Mouse (Mus musculus): ENCODE results near the gene Vps16. TPM values are rescaled to one million over a fixed set of nuclear protein-coding genes. Genes with fewer than 3 reads are reported as not detected.
A peak's percentile ranks its signal among the peaks of the same experiment; 100 is the strongest.

The Vps16 gene
- 76.4 and 81.7 TPM in 2 replicates for polyA plus RNA-seq (2014; fragmentation: Nextera tagmentation; extraction: Ambion mirVana)

DNA sequence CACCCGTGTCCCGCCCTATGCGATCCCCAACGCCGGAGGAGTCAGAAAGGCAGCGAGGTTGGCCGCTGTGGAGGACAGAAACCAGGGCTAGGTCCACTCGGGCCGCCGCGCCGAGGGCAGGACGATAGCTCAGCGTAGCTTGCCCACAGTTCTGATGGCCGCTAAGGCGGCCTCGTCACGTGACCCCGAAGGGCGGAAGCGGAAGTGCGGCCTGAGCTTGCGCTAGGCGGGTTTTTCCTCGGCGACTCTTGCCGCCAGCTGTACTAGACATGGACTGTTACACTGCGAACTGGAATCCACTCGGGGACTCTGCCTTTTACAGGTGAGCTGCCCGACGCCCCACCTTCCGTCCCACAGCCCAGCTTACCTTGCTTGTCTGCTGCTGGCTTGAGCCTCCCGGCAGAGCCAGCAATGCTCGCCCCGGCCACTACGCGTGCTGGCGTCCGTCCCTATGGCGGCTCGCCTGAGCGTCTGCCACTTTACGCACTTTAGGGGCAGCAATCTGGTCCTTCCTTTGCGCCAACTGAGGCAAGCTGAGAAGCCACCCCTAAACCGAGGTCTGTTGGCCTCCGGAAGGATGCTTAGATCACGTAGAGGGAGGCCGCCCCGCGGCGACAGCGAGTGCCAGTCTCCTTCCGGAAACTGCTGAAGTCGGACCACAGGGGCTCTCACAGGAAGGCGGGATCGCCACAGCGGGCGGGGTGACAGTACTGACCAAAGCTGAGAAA, at the start of gene Vps16, which contains the start of gene Pced1a:
TSS of gene Vps16 (plus strand) at position 214 of the 728 bp plus-strand sequence.
TSS of gene Pced1a (minus strand) at position 576 of the 728 bp plus-strand sequence.
- Histone ChIP-seq H3K9ac (replicated peaks; ENCODE audit: low read depth, low read length) (peak within 1 kb of the TSS; percentile 82), H3K27me3 (ENCODE audit: control insufficient read depth, insufficient read depth, low read length) (no peaks in the 10 kb centered on the region), H3K9me3 (ENCODE audit: control insufficient read depth, low read length) (no peaks in the 10 kb centered on the region), H3K4me3 (ENCODE audit: low read depth, low read length) (peak within 1 kb of the TSS; percentile 74), H3K36me3 (ENCODE audit: control insufficient read depth, insufficient read depth, low read length) (no peaks in the 10 kb centered on the region), H3K27ac (ENCODE audit: low read depth, low read length) (peak within 1 kb of the TSS; percentile 92), H3K4me1 (ENCODE audit: control insufficient read depth, insufficient read depth, low read length) (peaks cover 14% of the 10 kb centered on the region), H3K4me2 (ENCODE audit: low read depth, low read length) (peak within 1 kb of the TSS; percentile 71)
- 0% methylated on average over 58 of the region's 58 CpGs for WGBS
- peak; percentile 97 for ATAC-seq (ENCODE audit: low read depth)

GRCm38 (mm10) chr2:130374951-130375350, 49.2 kb upstream of the Vps16 start:
- Histone ChIP-seq H3K27me3 (ENCODE audit: control insufficient read depth, insufficient read depth, low read length) (no peaks in the 10 kb centered on the region), H3K4me1 (ENCODE audit: control insufficient read depth, insufficient read depth, low read length) (no peaks in the 10 kb centered on the region), H3K9ac (replicated peaks; ENCODE audit: low read depth, low read length) (no peak overlapping the region), H3K4me3 (ENCODE audit: low read depth, low read length) (no peak overlapping the region), H3K36me3 (ENCODE audit: control insufficient read depth, insufficient read depth, low read length) (no peaks in the 10 kb centered on the region), H3K27ac (ENCODE audit: low read depth, low read length) (no peak overlapping the region), H3K4me2 (ENCODE audit: low read depth, low read length) (no peak overlapping the region), H3K9me3 (ENCODE audit: control insufficient read depth, low read length) (no peaks in the 10 kb centered on the region)
- 90% methylated on average over 4 of the region's 4 CpGs for WGBS
- no peak for ATAC-seq (ENCODE audit: low read depth)

GRCm38 (mm10) chr2:130383205-130383604, 40.9 kb upstream of the Vps16 start:
- Histone ChIP-seq H3K4me2 (ENCODE audit: low read depth, low read length) (no peak overlapping the region), H3K9me3 (ENCODE audit: control insufficient read depth, low read length) (no peaks in the 10 kb centered on the region), H3K4me1 (ENCODE audit: control insufficient read depth, insufficient read depth, low read length) (no peaks in the 10 kb centered on the region), H3K27me3 (ENCODE audit: control insufficient read depth, insufficient read depth, low read length) (no peaks in the 10 kb centered on the region), H3K9ac (replicated peaks; ENCODE audit: low read depth, low read length) (no peak overlapping the region), H3K4me3 (ENCODE audit: low read depth, low read length) (no peak overlapping the region), H3K27ac (ENCODE audit: low read depth, low read length) (no peak overlapping the region), H3K36me3 (ENCODE audit: control insufficient read depth, insufficient read depth, low read length) (no peaks in the 10 kb centered on the region)
- no peak for ATAC-seq (ENCODE audit: low read depth)
- 35% methylated on average over 3 of the region's 3 CpGs for WGBS

GRCm38 (mm10) chr2:130383895-130384294, 40.2 kb upstream of the Vps16 start:
- H3K36me3 ChIP-seq (ENCODE audit: control insufficient read depth, insufficient read depth, low read length), result no peaks in the 10 kb centered on the region
- H3K27me3 ChIP-seq (ENCODE audit: control insufficient read depth, insufficient read depth, low read length), result no peaks in the 10 kb centered on the region
- H3K4me3 ChIP-seq (ENCODE audit: low read depth, low read length), result no peak overlapping the region
- no peak overlapping the region for H3K27ac ChIP-seq (ENCODE audit: low read depth, low read length)
- no peaks in the 10 kb centered on the region for H3K9me3 ChIP-seq (ENCODE audit: control insufficient read depth, low read length)
- no peak for ATAC-seq (ENCODE audit: low read depth)
- H3K4me2 ChIP-seq (ENCODE audit: low read depth, low read length), result no peak overlapping the region
- WGBS, result 72% methylated on average over 6 of the region's 6 CpGs
- no peaks in the 10 kb centered on the region for H3K4me1 ChIP-seq (ENCODE audit: control insufficient read depth, insufficient read depth, low read length)
- no peak overlapping the region for H3K9ac ChIP-seq (replicated peaks; ENCODE audit: low read depth, low read length)

DNA sequence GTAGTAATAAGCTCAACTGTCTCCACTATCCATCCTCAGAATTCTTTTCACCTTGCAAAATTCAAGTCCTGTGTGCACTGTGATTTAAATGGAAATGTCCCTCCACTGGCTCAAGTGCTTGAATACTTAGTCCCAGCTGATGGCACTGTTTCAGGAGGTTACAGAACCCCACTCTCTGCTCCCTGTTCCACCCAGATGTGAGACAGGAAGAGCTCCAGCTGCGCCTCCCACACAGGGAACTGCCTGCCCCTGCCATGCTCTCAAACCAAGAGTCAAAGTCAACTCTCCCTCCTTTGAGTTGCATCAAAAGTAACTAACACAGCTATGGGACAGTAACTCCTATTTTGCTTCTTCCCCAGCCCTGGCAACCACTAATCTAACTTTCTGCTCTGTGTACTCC, 37.9 kb upstream of the Vps16 start:
- 70% methylated on average over 1 of the region's 1 CpGs for WGBS
- H3K4me2 ChIP-seq (ENCODE audit: low read depth, low read length), result no peak overlapping the region
- H3K4me3 ChIP-seq (ENCODE audit: low read depth, low read length), result no peak overlapping the region
- H3K9me3 ChIP-seq (ENCODE audit: control insufficient read depth, low read length), result no peaks in the 10 kb centered on the region
- H3K4me1 ChIP-seq (ENCODE audit: control insufficient read depth, insufficient read depth, low read length), result no peaks in the 10 kb centered on the region
- no peak for ATAC-seq (ENCODE audit: low read depth)
- no peaks in the 10 kb centered on the region for H3K27me3 ChIP-seq (ENCODE audit: control insufficient read depth, insufficient read depth, low read length)
- H3K27ac ChIP-seq (ENCODE audit: low read depth, low read length), result no peak overlapping the region
- H3K9ac ChIP-seq (replicated peaks; ENCODE audit: low read depth, low read length), result no peak overlapping the region
- H3K36me3 ChIP-seq (ENCODE audit: control insufficient read depth, insufficient read depth, low read length), result no peaks in the 10 kb centered on the region

DNA sequence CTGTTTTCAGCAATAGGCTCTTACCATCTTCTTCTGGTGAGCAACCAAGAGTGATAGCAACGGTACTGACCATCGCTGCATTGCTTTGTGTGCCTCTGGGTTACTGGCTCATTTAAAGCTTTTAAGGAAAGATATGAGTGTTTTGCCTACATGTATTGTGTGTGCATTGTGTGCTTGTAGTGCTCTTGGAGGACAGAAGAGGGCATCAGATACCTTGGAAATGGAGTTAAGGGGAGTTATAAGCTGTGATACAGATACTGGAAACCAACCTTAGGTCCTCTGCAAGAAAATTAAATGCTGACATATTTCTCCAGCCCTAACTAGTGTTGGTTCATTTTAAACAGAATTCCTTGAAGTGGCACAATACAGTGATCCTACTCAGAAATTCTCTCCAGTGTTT, 35.3 kb upstream of the Vps16 start:
- no peak for ATAC-seq (ENCODE audit: low read depth)
- H3K36me3 ChIP-seq (ENCODE audit: control insufficient read depth, insufficient read depth, low read length), result no peaks in the 10 kb centered on the region
- no peaks in the 10 kb centered on the region for H3K27me3 ChIP-seq (ENCODE audit: control insufficient read depth, insufficient read depth, low read length)
- no peaks in the 10 kb centered on the region for H3K4me1 ChIP-seq (ENCODE audit: control insufficient read depth, insufficient read depth, low read length)
- H3K4me3 ChIP-seq (ENCODE audit: low read depth, low read length), result no peak overlapping the region
- H3K4me2 ChIP-seq (ENCODE audit: low read depth, low read length), result no peak overlapping the region
- no peak overlapping the region for H3K27ac ChIP-seq (ENCODE audit: low read depth, low read length)
- WGBS, result 77% methylated on average over 2 of the region's 2 CpGs
- no peaks in the 10 kb centered on the region for H3K9me3 ChIP-seq (ENCODE audit: control insufficient read depth, low read length)
- no peak overlapping the region for H3K9ac ChIP-seq (replicated peaks; ENCODE audit: low read depth, low read length)

GRCm38 (mm10) chr2:130390993-130391625, 33.0 kb upstream of the Vps16 start:
- 83% methylated on average over 11 of the region's 11 CpGs for WGBS

GRCm38 (mm10) chr2:130392836-130393235, 31.3 kb upstream of the Vps16 start:
- WGBS, result 90% methylated on average over 3 of the region's 3 CpGs
- no peak overlapping the region for H3K4me2 ChIP-seq (ENCODE audit: low read depth, low read length)
- no peak for ATAC-seq (ENCODE audit: low read depth)
- no peaks in the 10 kb centered on the region for H3K27me3 ChIP-seq (ENCODE audit: control insufficient read depth, insufficient read depth, low read length)
- H3K36me3 ChIP-seq (ENCODE audit: control insufficient read depth, insufficient read depth, low read length), result no peaks in the 10 kb centered on the region
- no peaks in the 10 kb centered on the region for H3K9me3 ChIP-seq (ENCODE audit: control insufficient read depth, low read length)
- H3K27ac ChIP-seq (ENCODE audit: low read depth, low read length), result no peak overlapping the region
- H3K4me1 ChIP-seq (ENCODE audit: control insufficient read depth, insufficient read depth, low read length), result peaks cover 8% of the 10 kb centered on the region; the same call in 1 of the 2 replicates
- no peak overlapping the region for H3K4me3 ChIP-seq (ENCODE audit: low read depth, low read length)
- H3K9ac ChIP-seq (replicated peaks; ENCODE audit: low read depth, low read length), result no peak overlapping the region

More at GRCm38 (mm10) chr2:130390993-130391625, 33.0 kb upstream of the Vps16 start:
- Histone ChIP-seq H3K27me3 (ENCODE audit: control insufficient read depth, insufficient read depth, low read length) (no peaks in the 10 kb centered on the region), H3K4me1 (ENCODE audit: control insufficient read depth, insufficient read depth, low read length) (no peaks in the 10 kb centered on the region), H3K27ac (ENCODE audit: low read depth, low read length) (no peak overlapping the region), H3K9ac (replicated peaks; ENCODE audit: low read depth, low read length) (no peak overlapping the region), H3K36me3 (ENCODE audit: control insufficient read depth, insufficient read depth, low read length) (no peaks in the 10 kb centered on the region), H3K4me2 (ENCODE audit: low read depth, low read length) (no peak overlapping the region), H3K9me3 (ENCODE audit: control insufficient read depth, low read length) (no peaks in the 10 kb centered on the region), H3K4me3 (ENCODE audit: low read depth, low read length) (no peak overlapping the region)
- no peak for ATAC-seq (ENCODE audit: low read depth)

- Histone ChIP-seq H3K9ac (replicated peaks; ENCODE audit: low read depth, low read length) (no peak overlapping the region), H3K4me3 (ENCODE audit: low read depth, low read length) (no peak overlapping the region), H3K27ac (ENCODE audit: low read depth, low read length) (no peak overlapping the region), H3K4me2 (ENCODE audit: low read depth, low read length) (no peak overlapping the region), H3K36me3 (ENCODE audit: control insufficient read depth, insufficient read depth, low read length) (no peaks in the 10 kb centered on the region), H3K27me3 (ENCODE audit: control insufficient read depth, insufficient read depth, low read length) (no peaks in the 10 kb centered on the region), H3K9me3 (ENCODE audit: control insufficient read depth, low read length) (no peaks in the 10 kb centered on the region), H3K4me1 (ENCODE audit: control insufficient read depth, insufficient read depth, low read length) (peaks cover 8% of the 10 kb centered on the region; the same call in 1 of the 2 replicates)
- 96% methylated on average over 11 of the region's 11 CpGs for WGBS
- ATAC-seq (ENCODE audit: low read depth), result no peak
Measured at GRCm38 (mm10) chr2:130395696-130396095, 28.4 kb upstream of the Vps16 start.

Measured in neural tube, embryonic 14.5 days (tissue).